Mouse (Mus musculus): ENCODE data around the gene Atg5.

- no peak for TF ChIP-seq CTCF (IDR thresholded peaks at IDR 0.05)
- no peak for TF ChIP-seq EP300 (IDR thresholded peaks at IDR 0.05)
These were observed 16.9 kb downstream of the Atg5 start for GRCm38 (mm10) chr10:44285106-44285505.

Measured in lung, postnatal 0 days (tissue).